Mouse (Mus musculus) neural tube, embryonic 12.5 days (tissue): ENCODE results near the gene Trim44. TPM values are rescaled to one million over a fixed set of nuclear protein-coding genes. Genes with fewer than 3 reads are reported as not detected.

Experiments
- ATAC-seq: fragments of 200-750 bp; cut with Nextera tagmentation; 2 replicates; pipeline ENCODE4 v1.8.0; 2017; ENCODE audit warnings: low read depth, mild to moderate bottlenecking, moderate TSS enrichment, moderate library complexity; ENCODE audit not compliant: low FRiP score
- H3K27ac ChIP-seq: fragments of 300-500 bp; sonication (generic); 2 replicates; pipeline ENCODE4 v1.5.1; 2016
- H3K27me3 ChIP-seq: fragments of 300-500 bp; sonication (generic); replicated peaks from 2 replicates; pipeline ENCODE4 v1.6.1; 2016; ENCODE audit warnings: mild to moderate bottlenecking
- H3K36me3 ChIP-seq: fragments of 300-500 bp; sonication (generic); 2 replicates; pipeline ENCODE4 v1.6.1; 2016; ENCODE audit warnings: mild to moderate bottlenecking
- H3K4me1 ChIP-seq: fragments of 300-500 bp; sonication (generic); 2 replicates; pipeline ENCODE4 v1.6.1; 2016
- H3K4me2 ChIP-seq: fragments of 300-500 bp; sonication (generic); replicated peaks from 2 replicates; pipeline ENCODE4 v1.6.1; 2016; ENCODE audit warnings: mild to moderate bottlenecking
- H3K4me3 ChIP-seq: fragments of 300-500 bp; sonication (generic); 2 replicates; pipeline ENCODE4 v1.5.1; 2016
- H3K9ac ChIP-seq: fragments of 300-500 bp; sonication (generic); 2 replicates; pipeline ENCODE4 v1.6.1; 2016; ENCODE audit warnings: mild to moderate bottlenecking
- H3K9me3 ChIP-seq: fragments of 300-500 bp; sonication (generic); 2 replicates; pipeline ENCODE4 v1.6.1; 2016; ENCODE audit warnings: mild to moderate bottlenecking
- WGBS: fragments of 180-500 bp; shearing (Covaris S2); methylation state at CpG from one replicate; pipeline ENCODE4 v1.1.7; 2016; 5-methylcytosine and 5-hydroxymethylcytosine counted together
- polyA plus RNA-seq: library from polyadenylated mRNA; unstranded; fragments of >200 nt; fragmentation: Nextera tagmentation; extraction: Ambion mirVana; gene quantifications from 2 replicates; pipeline ENCODE4 v1.2.1, GENCODE M21; 2016

Gene Trim44
- polyA plus RNA-seq, 1 experiment from 2014 or later = 67.9 TPM

- no peak for ATAC-seq
- peak overlapping the region; percentile 44 for H3K4me2 ChIP-seq
- peaks cover 15% of the 10 kb centered on the region for H3K4me1 ChIP-seq
- 24% methylated on average over 8 of the region's 8 CpGs for WGBS
- H3K27me3 ChIP-seq = 0 out of 2 replicates have a peak, but pooled peaks cover 9% of the 10 kb centered on the region
- no peak overlapping the region for H3K27ac ChIP-seq
- no peaks in the 10 kb centered on the region for H3K36me3 ChIP-seq
- no peak overlapping the region for H3K4me3 ChIP-seq
- no peaks in the 10 kb centered on the region for H3K9me3 ChIP-seq
- H3K9ac ChIP-seq = no peak overlapping the region
Observed at GRCm38 (mm10) chr2:102258682-102259081, 148.9 kb downstream of the Trim44 start.

GRCm38 (mm10) chr2:102257964-102258605, 149.5 kb downstream of the Trim44 start:
- H3K27ac ChIP-seq = no peak overlapping the region
- no peaks in the 10 kb centered on the region for H3K9me3 ChIP-seq
- peak; percentile 62 for ATAC-seq
- no peak overlapping the region; the same call in 1 of the 2 replicates for H3K9ac ChIP-seq
- peak overlapping the region; percentile 44 for H3K4me2 ChIP-seq
- WGBS = 4% methylated on average over 12 of the region's 12 CpGs
- H3K36me3 ChIP-seq = no peaks in the 10 kb centered on the region
- 0 out of 2 replicates have a peak, but pooled peaks cover 9% of the 10 kb centered on the region for H3K27me3 ChIP-seq
- peaks cover 15% of the 10 kb centered on the region for H3K4me1 ChIP-seq
- no peak overlapping the region for H3K4me3 ChIP-seq

GRCm38 (mm10) chr2:102256591-102257335, 150.9 kb downstream of the Trim44 start:
- H3K27me3 ChIP-seq = 0 out of 2 replicates have a peak, but pooled peaks cover 9% of the 10 kb centered on the region
- 79% methylated on average over 5 of the region's 5 CpGs for WGBS
- H3K4me1 ChIP-seq = peaks cover 15% of the 10 kb centered on the region
- H3K27ac ChIP-seq = no peak overlapping the region
- no peak overlapping the region for H3K9ac ChIP-seq
- ATAC-seq = no peak
- no peak overlapping the region for H3K4me3 ChIP-seq
- no peaks in the 10 kb centered on the region for H3K36me3 ChIP-seq
- H3K9me3 ChIP-seq = no peaks in the 10 kb centered on the region
- no peak overlapping the region for H3K4me2 ChIP-seq

- no peak overlapping the region for H3K9ac ChIP-seq
- 84% methylated on average over 3 of the region's 3 CpGs for WGBS
- no peaks in the 10 kb centered on the region for H3K36me3 ChIP-seq
- ATAC-seq = no peak
- H3K4me2 ChIP-seq = no peak overlapping the region
- no peak overlapping the region for H3K27ac ChIP-seq
- no peaks in the 10 kb centered on the region for H3K9me3 ChIP-seq
- H3K4me3 ChIP-seq = no peak overlapping the region
- peaks cover 15% of the 10 kb centered on the region for H3K4me1 ChIP-seq
- 0 out of 2 replicates have a peak, but pooled peaks cover 9% of the 10 kb centered on the region for H3K27me3 ChIP-seq
Observed at GRCm38 (mm10) chr2:102256100-102256499, 151.5 kb downstream of the Trim44 start.

GRCm38 (mm10) chr2:102253204-102253603, 154.4 kb downstream of the Trim44 start:
- H3K27ac ChIP-seq = no peak overlapping the region
- H3K4me2 ChIP-seq = no peak overlapping the region
- no peaks in the 10 kb centered on the region for H3K9me3 ChIP-seq
- WGBS = 92% methylated on average over 7 of the region's 7 CpGs
- peaks cover 5% of the 10 kb centered on the region; the same call in 1 of the 2 replicates for H3K4me1 ChIP-seq
- 0 out of 2 replicates have a peak, but pooled peaks cover 6% of the 10 kb centered on the region for H3K27me3 ChIP-seq
- no peaks in the 10 kb centered on the region for H3K36me3 ChIP-seq
- no peak overlapping the region for H3K4me3 ChIP-seq
- no peak overlapping the region for H3K9ac ChIP-seq
- no peak for ATAC-seq

- 80% methylated on average over 4 of the region's 4 CpGs for whole genome bisulfite sequencing
Observed at GRCm38 (mm10) chr2:102252651-102253050, 155.0 kb downstream of the Trim44 start.

More at GRCm38 (mm10) chr2:102252651-102253050, 155.0 kb downstream of the Trim44 start:
- Histone ChIP-seq H3K27ac (no peak overlapping the region), H3K36me3 (no peaks in the 10 kb centered on the region), H3K4me1 (no peaks in the 10 kb centered on the region), H3K4me3 (no peak overlapping the region), H3K9me3 (no peaks in the 10 kb centered on the region), H3K27me3 (0 out of 2 replicates have a peak, but pooled peaks cover 6% of the 10 kb centered on the region), H3K4me2 (no peak overlapping the region), H3K9ac (no peak overlapping the region)
- no peak for ATAC-seq

Other genes with a start within 250 kb of the Trim44 start
- gene Ldlrad3, start 221.4 kb downstream of the Trim44 start, polyA plus RNA-seq = 53.1 and 57.9 TPM in 2 replicates
- 47.3 and 52.4 TPM in 2 replicates for gene Fjx1, start 44.7 kb upstream of the Trim44 start, polyA plus RNA-seq
- gene Pamr1, start 142.2 kb upstream of the Trim44 start, polyA plus RNA-seq = 5.2 TPM in 2 replicates